Comparison of ENCODE assay signal across 21 mouse cellular contexts in the genomic region with DNA sequence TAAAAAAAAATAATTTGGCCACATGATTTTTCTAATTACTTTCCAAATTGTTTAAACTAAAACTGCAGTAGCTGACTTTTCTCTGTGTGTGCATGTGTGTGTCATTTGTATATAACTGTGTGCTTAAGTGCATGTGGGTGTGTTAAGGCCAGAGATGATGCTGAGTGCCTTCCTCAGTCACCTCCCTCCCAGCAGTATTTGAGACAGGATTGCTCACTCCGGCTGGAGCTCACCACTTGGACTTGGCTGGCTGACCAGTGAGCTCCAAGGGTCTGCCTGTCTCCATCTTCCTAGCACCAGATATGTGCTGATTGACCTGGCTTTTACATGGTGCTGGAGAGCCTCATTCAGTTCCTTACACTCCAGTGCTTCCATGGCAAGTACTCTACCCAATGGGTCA.
DNase-seq lines count a peak whose midpoint lies in the region; ATAC-seq lines count a peak whose summit lies in the region.
"Had no signal": no experiment of that assay in that cellular context is flagged by ENCODE, and none has a peak within 500 bp of the region (broad histone marks: within the 10 kb centered on the region; RNA-seq: fewer than 3 reads in every experiment).

No protein-coding gene starts in this region.

- no peak overlapping the region for H3K4me3 ChIP-seq in heart, embryonic 10.5 days
- no peak overlapping the region for H3K4me3 ChIP-seq in midbrain, embryonic 11.5 days (ENCODE audit: low read depth, low read length)
- no peak overlapping the region for H3K4me3 ChIP-seq in midbrain, embryonic 13.5 days (replicated peaks)

- H3K36me3 ChIP-seq in heart, embryonic 10.5 days: no peaks in the 10 kb centered on the region
- H3K36me3 ChIP-seq in midbrain, embryonic 11.5 days (ENCODE audit: control insufficient read depth, insufficient read depth, low read length): no peaks in the 10 kb centered on the region
- no peaks in the 10 kb centered on the region for H3K36me3 ChIP-seq in midbrain, embryonic 13.5 days

- 89% methylated on average over 1 of the region's 1 CpGs for WGBS in heart, embryonic 10.5 days
- 94% methylated on average over 1 of the region's 1 CpGs for WGBS in midbrain, embryonic 11.5 days
- 89% methylated on average over 1 of the region's 1 CpGs for WGBS in midbrain, embryonic 13.5 days

- H3K9me3 ChIP-seq in heart, embryonic 10.5 days: no peaks in the 10 kb centered on the region
- H3K9me3 ChIP-seq in midbrain, embryonic 11.5 days (ENCODE audit: control insufficient read depth, low read length): no peaks in the 10 kb centered on the region
- no peaks in the 10 kb centered on the region for H3K9me3 ChIP-seq in midbrain, embryonic 13.5 days
- H3K9me3 ChIP-seq: G1E had no signal

- peak; percentile 75 for DNase-seq in heart, adult 11 months
- DNase-seq in heart, postnatal 4 days: no peak
- peak; percentile 52 for DNase-seq in heart, embryonic 10.5 days (ENCODE audit: low spot score)
- no peak for DNase-seq in heart, adult 8-10 months (ENCODE audit: low spot score)
- DNase-seq in midbrain, embryonic 11.5 days (ENCODE audit: low spot score, missing footprints): peak; percentile 12
- DNase-seq: adrenal gland, adult 2 months; adrenal gland, adult 8-10 months; adrenal gland, postnatal 10 days; adrenal gland, postnatal 14 days; adrenal gland, postnatal 25 days; adrenal gland, postnatal 36 days; B cell, adult 2 months; cerebellum, adult 11 months; cerebellum, adult 11-12 months; cerebellum, adult 18-20 months had no signal

- no peak for ATAC-seq in midbrain, embryonic 11.5 days (ENCODE audit: low FRiP score)
- no peak for ATAC-seq in midbrain, embryonic 13.5 days
- ATAC-seq: activated CD4-positive, CD25-positive, alpha-beta regulatory T cell, adult 4 months; CD4-positive, CD25-positive, alpha-beta regulatory T cell, adult 4 months; Patski had no signal

- no peak overlapping the region for H3K9ac ChIP-seq in midbrain, embryonic 11.5 days (ENCODE audit: low read length)
- H3K9ac ChIP-seq in midbrain, embryonic 13.5 days (replicated peaks): no peak overlapping the region

- H3K4me2 ChIP-seq in midbrain, embryonic 11.5 days: no peak overlapping the region
- no peak overlapping the region for H3K4me2 ChIP-seq in midbrain, embryonic 13.5 days (replicated peaks)

- no peak overlapping the region for H3K27ac ChIP-seq in heart, embryonic 10.5 days
- H3K27ac ChIP-seq in midbrain, embryonic 11.5 days (ENCODE audit: low read depth, low read length): no peak overlapping the region
- H3K27ac ChIP-seq in midbrain, embryonic 13.5 days: no peak overlapping the region

- H3K27me3 ChIP-seq in heart, embryonic 10.5 days (ENCODE audit: insufficient read depth, poor library complexity, severe bottlenecking): no peaks in the 10 kb centered on the region
- H3K27me3 ChIP-seq in midbrain, embryonic 11.5 days (ENCODE audit: control insufficient read depth, insufficient read depth, low read length): no peaks in the 10 kb centered on the region
- H3K27me3 ChIP-seq in midbrain, embryonic 13.5 days: no peaks in the 10 kb centered on the region
- H3K27me3 ChIP-seq: CH12.LX, Patski had no signal

- peaks cover 5% of the 10 kb centered on the region for H3K4me1 ChIP-seq in heart, embryonic 10.5 days
- no peaks in the 10 kb centered on the region for H3K4me1 ChIP-seq in midbrain, embryonic 11.5 days (ENCODE audit: control insufficient read depth, insufficient read depth, low read length)
- peaks cover 5% of the 10 kb centered on the region; the same call in 1 of the 2 replicates for H3K4me1 ChIP-seq in midbrain, embryonic 13.5 days (replicated peaks)

Comparison
In these comparisons a context has a peak if more than half of its experiments do, and no peak if none do; other contexts are left out.
1. DNase-seq: peak in heart, adult 11 months (single experiment), heart, embryonic 10.5 days (single experiment) and midbrain, embryonic 11.5 days (single experiment); none in heart, postnatal 4 days (single experiment) and heart, adult 8-10 months (single experiment).